Mouse (Mus musculus): ENCODE measurements around the gene Kcna6. TPM values are rescaled to one million over a fixed set of nuclear protein-coding genes. Genes with fewer than 3 reads are reported as not detected.

Kcna6 gene
- total RNA-seq, 1 experiment from 2014 or later: not detected

GRCm38 (mm10) chr6:126739326-126740210 lies 906 bp downstream of the Kcna6 start:
- peak; percentile 22; the same call in 1 of the 2 replicates for ATAC-seq (replicated peaks; ENCODE audit: low read depth, poor library complexity, severe bottlenecking)

GRCm38 (mm10) chr6:126736996-126737395 lies 3.5 kb downstream of the Kcna6 start:
- ATAC-seq (replicated peaks; ENCODE audit: low read depth, poor library complexity, severe bottlenecking): no peak

DNA sequence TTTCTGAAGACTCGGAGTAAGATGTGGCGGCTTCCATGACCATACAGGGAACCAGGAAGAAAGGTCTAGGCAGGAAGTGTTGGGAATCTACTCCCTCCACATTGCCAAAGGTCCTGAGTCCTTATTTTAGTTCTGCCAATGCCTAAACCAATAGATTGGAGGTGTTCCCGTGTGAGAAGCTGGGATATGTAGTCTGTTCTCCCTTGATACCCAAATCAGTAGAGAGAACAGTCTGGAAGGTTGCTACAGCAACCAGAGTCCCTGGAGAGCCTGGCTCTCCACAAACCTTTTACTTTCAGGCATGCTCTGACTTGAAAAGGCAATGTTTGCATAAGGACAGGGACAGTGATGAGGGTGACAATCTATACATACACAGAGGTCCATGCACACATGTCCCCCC lies 4.7 kb downstream of the Kcna6 start:
- ATAC-seq (replicated peaks; ENCODE audit: low read depth, poor library complexity, severe bottlenecking): no peak

DNA sequence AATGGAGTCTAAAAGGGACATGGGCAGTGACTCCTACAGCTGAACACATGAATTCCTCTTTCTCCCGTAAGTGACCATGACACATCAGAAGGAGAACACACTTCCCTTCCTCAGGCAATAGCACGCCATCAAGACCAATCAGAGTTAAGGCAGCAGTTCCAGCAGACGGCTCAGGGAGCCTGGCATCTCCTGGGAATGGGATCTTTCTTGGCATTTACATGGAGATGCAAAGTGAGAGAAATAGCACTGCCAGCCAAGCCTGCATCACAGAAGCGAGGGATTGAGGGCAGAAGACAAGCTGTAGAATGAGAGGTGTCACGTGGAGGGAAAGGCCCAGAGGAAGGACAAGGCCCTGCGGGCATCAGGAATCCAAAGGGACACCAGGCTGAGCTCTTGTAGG lies 7.8 kb downstream of the Kcna6 start:
- no peak for ATAC-seq (replicated peaks; ENCODE audit: low read depth, poor library complexity, severe bottlenecking)

DNA sequence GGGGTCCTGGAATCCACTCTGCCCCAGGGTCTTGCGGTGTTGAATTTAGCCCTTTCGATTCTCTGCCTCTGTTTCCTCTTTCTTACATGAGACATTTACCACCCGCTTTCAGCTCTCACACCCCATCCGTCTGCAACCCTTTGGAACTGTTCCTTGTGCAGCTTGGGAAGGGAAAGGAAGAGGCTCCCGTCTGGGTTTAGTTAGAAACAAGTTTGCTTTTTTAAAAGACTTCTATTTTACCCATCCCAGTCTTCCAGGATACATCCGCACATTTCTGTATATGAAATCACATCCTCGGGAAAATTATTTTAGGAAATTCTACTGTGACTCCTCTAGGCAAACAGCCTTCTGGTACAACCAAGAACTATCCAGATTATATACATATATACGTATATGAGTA lies 11.7 kb downstream of the Kcna6 start:
- no peak for ATAC-seq (replicated peaks; ENCODE audit: low read depth, poor library complexity, severe bottlenecking)

GRCm38 (mm10) chr6:126718423-126719087 lies 21.9 kb downstream of the Kcna6 start:
- no peak for ATAC-seq (replicated peaks; ENCODE audit: low read depth, poor library complexity, severe bottlenecking)

DNA sequence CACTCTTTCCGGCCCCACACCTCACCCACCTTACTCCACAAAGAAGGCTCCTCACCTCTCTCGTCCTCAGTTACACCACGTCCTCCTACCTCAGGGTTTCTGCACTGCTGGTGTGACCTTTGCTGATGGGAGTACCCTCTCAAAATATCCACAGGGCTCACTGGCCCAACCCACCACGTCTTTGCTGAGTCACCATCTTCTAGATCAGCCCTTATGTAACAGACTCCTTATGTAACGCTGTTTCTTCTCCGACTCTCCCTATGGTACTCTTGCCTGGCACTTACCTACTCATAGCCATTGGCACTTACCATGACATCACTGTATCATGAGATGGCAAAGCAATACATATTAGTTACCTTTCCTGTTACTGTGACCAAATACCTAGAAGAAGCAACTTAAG lies 27.9 kb downstream of the Kcna6 start:
- no peak for ATAC-seq (replicated peaks; ENCODE audit: low read depth, poor library complexity, severe bottlenecking)

DNA sequence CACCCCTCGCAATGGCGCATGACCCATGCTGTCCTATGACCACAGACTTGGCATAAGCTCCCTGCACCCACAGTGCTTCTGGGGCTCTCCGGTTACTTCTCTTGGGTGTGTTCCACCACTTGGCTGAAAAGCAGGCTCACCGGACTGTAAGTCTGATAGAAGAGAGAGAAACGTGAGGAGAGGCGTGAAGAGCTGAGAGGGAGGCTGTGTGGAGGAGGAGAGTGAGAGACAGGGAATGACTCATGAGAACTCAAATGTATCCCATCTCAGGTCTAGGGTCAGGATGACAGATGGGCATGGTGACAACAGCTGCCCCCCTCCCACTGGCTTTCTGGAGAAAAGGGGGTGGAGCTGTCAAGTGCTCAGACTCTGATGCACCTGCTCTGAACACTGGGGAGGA lies 34.5 kb downstream of the Kcna6 start:
- ATAC-seq (replicated peaks; ENCODE audit: low read depth, poor library complexity, severe bottlenecking): no peak

DNA sequence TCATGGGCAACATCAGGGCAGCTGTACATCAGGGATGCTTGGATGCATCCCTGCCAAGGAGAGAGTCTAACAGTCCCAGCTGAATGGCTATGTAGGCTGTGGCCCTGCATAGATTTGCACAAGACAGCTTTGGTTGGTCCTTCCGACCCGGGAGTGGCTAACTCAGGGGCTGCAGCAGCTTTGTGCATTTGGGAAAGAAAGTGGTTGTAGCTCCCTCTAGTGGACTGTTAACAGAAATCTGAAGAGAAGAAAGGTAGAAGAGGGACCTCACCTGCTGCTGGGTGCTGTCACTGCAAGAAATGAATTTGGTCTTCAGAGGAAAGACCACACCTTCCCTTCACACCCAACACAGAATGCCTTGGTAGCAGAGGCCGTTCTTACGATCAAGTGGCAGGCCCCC lies 36.0 kb downstream of the Kcna6 start:
- 0 out of 2 replicates have a peak, but pooled peaks have one; percentile 31 for ATAC-seq (replicated peaks; ENCODE audit: low read depth, poor library complexity, severe bottlenecking)

GRCm38 (mm10) chr6:126702116-126702515 lies 38.4 kb downstream of the Kcna6 start:
- ATAC-seq (replicated peaks; ENCODE audit: low read depth, poor library complexity, severe bottlenecking): peak; percentile 83

DNA sequence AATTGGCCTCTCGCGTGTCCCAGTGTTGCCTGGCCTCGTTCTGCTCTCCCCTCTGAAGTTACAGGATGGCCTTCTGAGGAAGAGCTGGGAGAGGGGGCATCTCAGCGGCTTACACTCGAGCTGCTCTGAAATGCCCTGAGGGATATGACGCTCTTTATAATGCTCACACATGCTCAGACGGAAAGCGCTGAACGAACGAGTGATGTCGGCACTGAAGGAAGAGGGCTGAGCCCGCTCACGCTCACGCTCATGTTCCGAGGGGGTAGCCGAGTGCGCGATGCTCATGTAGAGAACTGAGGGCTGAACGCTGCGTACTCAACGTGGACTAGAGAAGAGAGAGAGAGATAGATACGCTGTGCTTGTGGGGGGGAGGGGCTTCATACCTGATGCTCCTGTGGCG lies 39.3 kb downstream of the Kcna6 start:
- ATAC-seq (replicated peaks; ENCODE audit: low read depth, poor library complexity, severe bottlenecking): no peak

- ATAC-seq (replicated peaks; ENCODE audit: low read depth, poor library complexity, severe bottlenecking): no peak
Observed at GRCm38 (mm10) chr6:126699995-126700394, 40.5 kb downstream of the Kcna6 start.

DNA sequence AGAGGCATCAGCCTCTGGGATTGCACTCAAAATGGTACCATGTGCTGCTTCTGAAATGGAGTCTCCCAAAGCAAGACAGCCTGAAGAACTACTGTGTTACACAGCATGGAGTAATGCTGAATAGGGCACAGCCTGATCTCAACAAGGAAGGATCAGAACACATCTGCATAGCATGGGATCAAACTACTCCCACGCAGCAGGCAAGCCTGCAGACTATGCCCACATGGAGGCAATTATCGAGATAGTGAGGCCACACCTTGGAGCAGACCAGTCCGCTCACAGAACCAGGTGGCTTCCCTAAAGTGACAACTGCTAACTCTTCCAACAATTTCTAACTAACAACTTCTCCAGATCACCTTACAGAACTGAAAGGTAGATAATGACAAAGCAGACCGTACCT lies 53.4 kb downstream of the Kcna6 start:
- no peak for ATAC-seq (replicated peaks; ENCODE audit: low read depth, poor library complexity, severe bottlenecking)

DNA sequence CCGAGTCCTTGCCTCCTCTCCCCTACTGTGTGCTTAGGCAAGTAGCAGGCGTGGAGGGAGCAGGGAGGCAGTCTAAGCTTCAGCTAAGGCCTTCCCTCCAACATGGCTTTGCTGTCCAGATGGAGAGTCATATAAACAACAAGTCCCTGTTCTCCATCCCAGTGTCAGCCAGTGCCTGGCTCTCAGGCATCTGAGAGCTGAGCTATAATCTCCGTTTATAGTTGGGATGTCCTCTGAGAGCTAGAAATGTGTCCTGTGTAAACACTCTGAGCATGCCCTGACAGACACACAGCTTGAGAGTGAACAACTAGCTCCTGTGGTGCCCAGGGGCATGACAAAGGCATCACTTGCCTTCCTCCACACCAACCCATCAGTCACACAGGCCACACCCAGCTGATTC lies 55.3 kb downstream of the Kcna6 start:
- no peak for ATAC-seq (replicated peaks; ENCODE audit: low read depth, poor library complexity, severe bottlenecking)

DNA sequence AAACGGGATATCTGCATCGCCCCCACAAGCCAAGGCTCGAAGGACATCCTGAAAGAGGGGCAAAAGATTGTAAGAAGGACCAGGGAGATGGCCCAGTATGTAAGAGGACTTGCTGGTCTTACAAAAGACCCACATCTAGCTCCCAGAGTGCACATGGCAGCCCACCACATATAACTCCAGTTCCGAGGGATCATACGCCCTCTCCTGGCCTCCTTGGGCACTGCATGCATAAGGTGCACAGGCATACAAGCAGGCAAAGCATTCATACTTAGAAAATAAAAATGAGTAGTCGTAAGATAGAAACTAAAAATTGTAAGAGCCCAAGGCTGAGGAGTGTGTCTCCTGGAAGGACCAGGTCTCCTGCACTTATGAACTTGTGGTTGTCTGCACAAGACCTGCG lies 61.5 kb downstream of the Kcna6 start:
- no peak for ATAC-seq (replicated peaks; ENCODE audit: low read depth, poor library complexity, severe bottlenecking)

GRCm38 (mm10) chr6:126667001-126667400 lies 73.5 kb downstream of the Kcna6 start:
- no peak for ATAC-seq (replicated peaks; ENCODE audit: low read depth, poor library complexity, severe bottlenecking)

DNA sequence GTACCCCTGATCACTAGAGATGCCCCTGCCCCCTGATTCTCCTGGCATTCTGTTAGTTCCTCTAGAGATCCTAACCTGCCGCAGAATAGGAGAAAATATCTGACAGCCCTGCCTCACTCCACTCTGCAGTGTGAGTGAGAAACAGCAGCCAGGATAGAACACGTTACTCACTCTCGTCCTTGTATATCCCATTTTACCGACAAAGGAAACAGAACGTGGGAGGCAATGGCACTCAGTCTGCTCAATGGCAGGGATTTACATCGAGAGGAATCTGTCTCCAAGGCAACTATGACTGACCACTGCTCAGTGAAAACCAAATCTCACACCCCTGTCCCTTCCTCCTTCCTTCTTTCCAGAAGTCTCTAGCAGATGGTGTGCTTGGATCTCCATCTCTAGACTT lies 74.4 kb downstream of the Kcna6 start:
- ATAC-seq (replicated peaks; ENCODE audit: low read depth, poor library complexity, severe bottlenecking): no peak

DNA sequence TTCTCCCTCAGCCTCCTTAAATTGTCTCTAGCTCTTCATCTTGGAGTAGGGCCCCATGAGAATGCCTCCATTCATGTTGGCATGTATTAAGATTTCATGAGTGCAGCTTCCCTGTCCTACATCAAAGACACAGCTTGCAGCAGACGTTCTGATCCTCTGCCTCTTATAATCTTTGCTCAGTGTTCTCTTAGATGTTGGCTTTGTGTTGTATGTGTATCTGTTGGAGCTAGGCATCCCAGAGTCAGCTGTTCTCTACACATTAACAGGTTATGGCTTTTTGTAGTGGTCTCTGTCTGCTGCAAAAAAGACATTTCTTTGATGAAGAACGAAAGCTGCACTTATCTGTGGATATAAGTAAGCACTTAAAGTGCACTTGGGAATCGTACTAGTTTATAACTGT lies 75.9 kb downstream of the Kcna6 start:
- no peak for ATAC-seq (replicated peaks; ENCODE audit: low read depth, poor library complexity, severe bottlenecking)

Data from common myeloid progenitor, adult 5-6 weeks (primary cell).